Mouse (Mus musculus): ENCODE results near the gene Gm19410. TPM values are rescaled to one million over a fixed set of nuclear protein-coding genes. Genes with fewer than 3 reads are reported as not detected.

Gene Gm19410
- total RNA-seq (2022): not detected

GRCm38 (mm10) chr8:35765499-35766193 is at the start of gene Gm19410:
TSS of gene Gm19410 (plus strand) at chr8:35765790.
- DNase-seq: no peak

- no peak for DNase-seq
These were observed 34.8 kb upstream of the Gm19410 start for GRCm38 (mm10) chr8:35730776-35731175.

GRCm38 (mm10) chr8:35735438-35735837 is 30.2 kb upstream of the Gm19410 start:
- no peak for DNase-seq

GRCm38 (mm10) chr8:35756202-35756601 is 9.4 kb upstream of the Gm19410 start:
- no peak for DNase-seq

- DNase-seq: no peak
These were observed 570 bp upstream of the Gm19410 start for GRCm38 (mm10) chr8:35765020-35765419.

GRCm38 (mm10) chr8:35773508-35773907 is 7.9 kb downstream of the Gm19410 start:
- DNase-seq: no peak

Small RNA genes lying within 50 kb of the gene (microRNA-seq; reads per million reads assigned to microRNA genes)
- gene Gm44474: 0 reads per million in 2 experiments
